Mouse (Mus musculus): Measurements from ENCODE around the gene H2al1c. TPM values are rescaled to one million over a fixed set of nuclear protein-coding genes. Genes with fewer than 3 reads are reported as not detected.
"Not testable (repeated sequence)": the region's sequence is repeated elsewhere in the genome, so short reads cannot be mapped to it uniquely, and the experiment has no call there.

H2al1c gene
- polyA plus RNA-seq, 1 experiment from 2014 or later: not detected

DNA sequence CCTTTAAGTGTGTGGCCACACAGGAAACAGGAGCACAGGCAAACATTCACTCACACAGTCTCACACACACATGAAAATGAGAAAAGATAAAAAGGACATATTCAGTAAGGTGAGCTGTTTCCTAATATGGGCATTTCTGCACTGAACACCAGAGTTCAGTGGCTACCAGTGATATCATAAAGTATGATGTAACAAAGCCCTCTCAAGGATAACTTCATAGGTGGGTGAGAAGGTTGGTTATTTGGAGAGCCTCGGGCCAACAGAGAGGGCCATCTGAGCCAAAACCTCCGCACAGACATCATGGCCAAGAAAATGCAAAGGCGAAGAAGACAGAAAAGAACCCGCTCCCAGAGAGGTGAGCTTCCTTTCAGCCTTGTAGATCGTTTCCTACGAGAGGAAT lies 9.4 kb downstream of the H2al1c start, which contains the start of gene H2al1f:
H2al1f (plus strand) TSS at position 301 of the 400 bp plus-strand sequence.
- not testable (repeated sequence) for H3K4me1 ChIP-seq; H3K9me3 ChIP-seq; H3K4me3 ChIP-seq; H3K36me3 ChIP-seq; H3K27me3 ChIP-seq (ENCODE audit: insufficient read depth, poor library complexity, severe bottlenecking); DNase-seq (ENCODE audit: low spot score); H3K27ac ChIP-seq
- WGBS: no CpG with 5 or more reads among the region's 6 CpGs

DNA sequence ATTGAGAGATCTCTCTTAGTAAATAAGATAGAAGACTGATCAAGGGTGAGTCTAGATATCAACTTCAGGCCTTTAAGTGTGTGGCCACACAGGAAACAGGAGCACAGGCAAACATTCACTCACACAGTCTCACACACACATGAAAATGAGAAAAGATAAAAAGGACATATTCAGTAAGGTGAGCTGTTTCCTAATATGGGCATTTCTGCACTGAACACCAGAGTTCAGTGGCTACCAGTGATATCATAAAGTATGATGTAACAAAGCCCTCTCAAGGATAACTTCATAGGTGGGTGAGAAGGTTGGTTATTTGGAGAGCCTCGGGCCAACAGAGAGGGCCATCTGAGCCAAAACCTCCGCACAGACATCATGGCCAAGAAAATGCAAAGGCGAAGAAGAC lies 12.5 kb downstream of the H2al1c start, which contains the start of gene H2al1g:
H2al1g (plus strand) TSS at position 301 of the 400 bp plus-strand sequence.
- WGBS: no CpG with 5 or more reads among the region's 3 CpGs
- H3K36me3 ChIP-seq: not testable (repeated sequence)

DNA sequence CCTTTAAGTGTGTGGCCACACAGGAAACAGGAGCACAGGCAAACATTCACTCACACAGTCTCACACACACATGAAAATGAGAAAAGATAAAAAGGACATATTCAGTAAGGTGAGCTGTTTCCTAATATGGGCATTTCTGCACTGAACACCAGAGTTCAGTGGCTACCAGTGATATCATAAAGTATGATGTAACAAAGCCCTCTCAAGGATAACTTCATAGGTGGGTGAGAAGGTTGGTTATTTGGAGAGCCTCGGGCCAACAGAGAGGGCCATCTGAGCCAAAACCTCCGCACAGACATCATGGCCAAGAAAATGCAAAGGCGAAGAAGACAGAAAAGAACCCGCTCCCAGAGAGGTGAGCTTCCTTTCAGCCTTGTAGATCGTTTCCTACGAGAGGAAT lies 15.7 kb downstream of the H2al1c start, which contains the start of gene H2al1h:
H2al1h (plus strand) TSS at position 301 of the 400 bp plus-strand sequence.
- H3K27ac ChIP-seq; H3K9me3 ChIP-seq; H3K4me1 ChIP-seq; DNase-seq (ENCODE audit: low spot score); H3K36me3 ChIP-seq; H3K27me3 ChIP-seq (ENCODE audit: insufficient read depth, poor library complexity, severe bottlenecking); H3K4me3 ChIP-seq: not testable (repeated sequence)
- no CpG with 5 or more reads among the region's 6 CpGs for WGBS

More for the DNA sequence above, 12.5 kb downstream of the H2al1c start, which contains the start of gene H2al1g:
- not testable (repeated sequence) for DNase-seq (ENCODE audit: low spot score); H3K9me3 ChIP-seq; H3K4me3 ChIP-seq; H3K27ac ChIP-seq; H3K4me1 ChIP-seq; H3K27me3 ChIP-seq (ENCODE audit: insufficient read depth, poor library complexity, severe bottlenecking)

DNA sequence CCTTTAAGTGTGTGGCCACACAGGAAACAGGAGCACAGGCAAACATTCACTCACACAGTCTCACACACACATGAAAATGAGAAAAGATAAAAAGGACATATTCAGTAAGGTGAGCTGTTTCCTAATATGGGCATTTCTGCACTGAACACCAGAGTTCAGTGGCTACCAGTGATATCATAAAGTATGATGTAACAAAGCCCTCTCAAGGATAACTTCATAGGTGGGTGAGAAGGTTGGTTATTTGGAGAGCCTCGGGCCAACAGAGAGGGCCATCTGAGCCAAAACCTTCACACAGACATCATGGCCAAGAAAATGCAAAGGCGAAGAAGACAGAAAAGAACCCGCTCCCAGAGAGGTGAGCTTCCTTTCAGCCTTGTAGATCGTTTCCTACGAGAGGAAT lies 18.9 kb downstream of the H2al1c start, which contains the start of gene H2al1i:
H2al1i (plus strand) TSS at position 301 of the 400 bp plus-strand sequence.
- not testable (repeated sequence) for H3K9me3 ChIP-seq; DNase-seq (ENCODE audit: low spot score); H3K36me3 ChIP-seq; H3K27me3 ChIP-seq (ENCODE audit: insufficient read depth, poor library complexity, severe bottlenecking); H3K4me1 ChIP-seq; H3K4me3 ChIP-seq; H3K27ac ChIP-seq
- 86% methylated on average over 2 of the region's 5 CpGs for WGBS

DNA sequence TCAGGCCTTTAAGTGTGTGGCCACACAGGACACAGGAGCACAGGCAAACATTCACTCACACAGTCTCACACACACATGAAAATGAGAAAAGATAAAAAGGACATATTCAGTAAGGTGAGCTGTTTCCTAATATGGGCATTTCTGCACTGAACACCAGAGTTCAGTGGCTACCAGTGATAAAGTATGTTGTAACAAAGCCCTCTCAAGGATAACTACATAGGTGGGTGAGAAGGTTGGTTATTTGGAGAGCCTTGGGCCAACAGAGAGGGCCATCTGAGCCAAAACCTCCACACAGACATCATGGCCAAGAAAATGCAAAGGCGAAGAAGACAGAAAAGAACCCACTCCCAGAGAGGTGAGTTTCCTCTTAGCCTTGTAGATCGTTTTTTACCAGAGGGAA lies 22.1 kb downstream of the H2al1c start, which contains the start of gene H2al1j:
H2al1j (plus strand) TSS at position 301 of the 400 bp plus-strand sequence.
- not testable (repeated sequence) for H3K4me1 ChIP-seq; DNase-seq (ENCODE audit: low spot score); H3K27ac ChIP-seq; H3K9me3 ChIP-seq; H3K36me3 ChIP-seq; H3K4me3 ChIP-seq; H3K27me3 ChIP-seq (ENCODE audit: insufficient read depth, poor library complexity, severe bottlenecking)
- 83% methylated on average over 2 of the region's 2 CpGs for WGBS

DNA sequence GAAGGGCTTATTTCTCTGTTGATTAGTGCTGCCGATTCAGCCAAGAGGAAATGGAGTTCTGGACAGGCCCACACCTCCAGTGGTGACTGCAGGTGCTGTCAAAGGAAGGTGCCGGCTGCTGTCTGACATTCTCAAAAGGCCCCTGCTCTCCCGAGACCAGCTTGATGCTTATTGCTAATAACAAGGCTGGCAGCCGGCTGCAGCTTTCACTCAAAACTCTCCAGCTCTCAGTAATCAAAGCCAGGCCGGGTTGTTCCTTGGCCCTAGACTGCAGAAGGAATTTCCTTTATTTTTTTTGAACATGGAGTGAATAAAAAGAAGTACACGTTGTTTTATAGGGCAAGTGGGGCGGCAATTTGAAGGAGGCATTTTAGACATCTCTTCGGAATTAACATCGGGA lies 40.3 kb downstream of the H2al1c start:
- Histone ChIP-seq H3K27ac (no peak overlapping the region), H3K4me1 (no peaks in the 10 kb centered on the region), H3K9me3 (no peaks in the 10 kb centered on the region), H3K36me3 (no peaks in the 10 kb centered on the region), H3K27me3 (ENCODE audit: insufficient read depth, poor library complexity, severe bottlenecking) (no peaks in the 10 kb centered on the region; the same call in 1 of the 2 replicates), H3K4me3 (no peak overlapping the region)
- no peak for DNase-seq (ENCODE audit: low spot score)
- WGBS: 71% methylated on average over 9 of the region's 9 CpGs

DNA sequence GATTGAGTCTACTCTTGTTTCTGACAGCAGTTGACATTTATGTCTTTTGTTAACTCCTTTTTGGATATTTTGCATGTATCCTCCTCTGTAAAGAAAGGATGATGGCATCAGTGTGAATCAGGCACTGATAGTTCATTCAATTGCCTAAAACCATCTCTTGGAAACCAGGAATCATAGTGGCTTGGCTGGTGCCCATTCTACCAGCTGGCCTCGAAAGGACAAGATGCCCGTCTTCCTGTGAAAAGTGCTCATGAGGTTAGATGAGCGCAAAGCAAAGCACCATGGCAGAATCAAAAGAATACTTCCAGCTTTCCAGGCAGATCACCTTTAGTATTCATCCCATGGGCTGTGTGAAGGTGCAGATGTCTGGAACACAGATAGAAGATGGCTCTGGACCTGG lies 41.3 kb downstream of the H2al1c start:
- Histone ChIP-seq H3K27me3 (ENCODE audit: insufficient read depth, poor library complexity, severe bottlenecking) (no peaks in the 10 kb centered on the region; the same call in 1 of the 2 replicates), H3K4me1 (no peaks in the 10 kb centered on the region), H3K36me3 (no peaks in the 10 kb centered on the region), H3K27ac (no peak overlapping the region), H3K4me3 (no peak overlapping the region), H3K9me3 (no peaks in the 10 kb centered on the region)
- 79% methylated on average over 3 of the region's 3 CpGs for WGBS
- DNase-seq (ENCODE audit: low spot score): no peak

Other genes starting within 250 kb of the H2al1c start
- not detected in 2 replicates for gene H2al1a, start 6.4 kb upstream of the H2al1c start, polyA plus RNA-seq (2016; fragmentation: Nextera tagmentation; extraction: Ambion mirVana)
- gene H2al1b, start 3.2 kb upstream of the H2al1c start, polyA plus RNA-seq (2016; fragmentation: Nextera tagmentation; extraction: Ambion mirVana): not detected in 2 replicates
- gene H2al1d, start 3.2 kb downstream of the H2al1c start, polyA plus RNA-seq (2016; fragmentation: Nextera tagmentation; extraction: Ambion mirVana): not detected in 2 replicates
- gene H2al1e, start 6.3 kb downstream of the H2al1c start, polyA plus RNA-seq (2016; fragmentation: Nextera tagmentation; extraction: Ambion mirVana): not detected in 2 replicates
- not detected in 2 replicates for gene H2al1f, start 9.5 kb downstream of the H2al1c start, polyA plus RNA-seq (2016; fragmentation: Nextera tagmentation; extraction: Ambion mirVana)
- gene H2al1g, start 12.6 kb downstream of the H2al1c start, polyA plus RNA-seq (2016; fragmentation: Nextera tagmentation; extraction: Ambion mirVana): not detected in 2 replicates
- gene H2al1h, start 15.8 kb downstream of the H2al1c start, polyA plus RNA-seq (2016; fragmentation: Nextera tagmentation; extraction: Ambion mirVana): not detected in 2 replicates
- gene H2al1i, start 19.0 kb downstream of the H2al1c start, polyA plus RNA-seq (2016; fragmentation: Nextera tagmentation; extraction: Ambion mirVana): not detected in 2 replicates
- gene H2al1j, start 22.2 kb downstream of the H2al1c start, polyA plus RNA-seq (2016; fragmentation: Nextera tagmentation; extraction: Ambion mirVana): not detected in 2 replicates

Measured in heart, embryonic 10.5 days (tissue).